Mouse (Mus musculus) regulatory T cell (primary cell): Measurements from ENCODE around the gene Idh3a.
"Not testable (repeated sequence)": the region's sequence is repeated elsewhere in the genome, so short reads cannot be mapped to it uniquely, and the experiment has no call there.

Experiments used
- in situ Hi-C: fragments of 300-600 bp; cut with MboI, MseI; formaldehyde crosslinking; loops from one replicate; pipeline ENCODE4 v1.15.1; 2025; ENCODE audit warnings: high pct_unique_total_duplicates

Gene Idh3a

DNA sequence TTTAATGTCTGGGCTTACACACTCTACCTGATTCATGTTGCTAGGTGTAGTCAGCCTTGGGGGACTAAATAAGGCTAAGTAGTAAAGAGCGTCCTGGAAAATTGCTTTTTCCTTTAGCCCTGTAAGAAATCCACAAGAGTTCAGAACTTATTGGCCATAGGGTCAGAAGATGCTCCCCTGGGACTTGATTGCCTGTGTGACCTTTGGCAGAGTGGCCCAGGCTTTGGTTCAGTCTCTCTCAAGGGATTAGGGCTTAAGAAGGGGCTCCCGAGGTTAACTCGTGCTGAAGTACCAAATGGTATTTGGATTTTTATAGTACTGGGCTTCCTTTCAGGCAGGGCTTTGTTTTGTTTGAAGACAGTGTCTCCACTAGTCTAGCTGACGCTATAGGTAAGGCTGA, 1.7 kb downstream of the Idh3a start:
- in situ Hi-C loops = no loop called here

DNA sequence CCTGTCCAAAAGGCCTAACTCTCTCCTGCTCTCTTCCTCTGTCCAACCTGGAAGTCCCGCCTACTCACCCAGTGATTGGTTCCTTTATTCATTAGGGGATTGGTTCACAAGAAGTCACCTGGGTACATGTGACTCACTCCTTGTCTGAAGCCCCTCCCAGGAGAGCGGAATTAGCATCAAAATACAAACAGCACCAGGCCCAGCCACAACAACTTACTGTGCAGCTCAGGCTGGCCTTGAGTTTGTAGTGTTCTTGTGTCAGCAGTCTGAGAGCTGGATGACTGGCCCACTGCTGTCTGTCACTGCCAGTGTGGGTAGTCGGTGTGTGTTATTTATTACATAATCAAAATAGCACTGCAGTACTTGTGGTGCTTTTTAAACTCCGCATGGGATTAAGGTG, 7.5 kb downstream of the Idh3a start:
- in situ Hi-C loops = not testable (repeated sequence)

DNA sequence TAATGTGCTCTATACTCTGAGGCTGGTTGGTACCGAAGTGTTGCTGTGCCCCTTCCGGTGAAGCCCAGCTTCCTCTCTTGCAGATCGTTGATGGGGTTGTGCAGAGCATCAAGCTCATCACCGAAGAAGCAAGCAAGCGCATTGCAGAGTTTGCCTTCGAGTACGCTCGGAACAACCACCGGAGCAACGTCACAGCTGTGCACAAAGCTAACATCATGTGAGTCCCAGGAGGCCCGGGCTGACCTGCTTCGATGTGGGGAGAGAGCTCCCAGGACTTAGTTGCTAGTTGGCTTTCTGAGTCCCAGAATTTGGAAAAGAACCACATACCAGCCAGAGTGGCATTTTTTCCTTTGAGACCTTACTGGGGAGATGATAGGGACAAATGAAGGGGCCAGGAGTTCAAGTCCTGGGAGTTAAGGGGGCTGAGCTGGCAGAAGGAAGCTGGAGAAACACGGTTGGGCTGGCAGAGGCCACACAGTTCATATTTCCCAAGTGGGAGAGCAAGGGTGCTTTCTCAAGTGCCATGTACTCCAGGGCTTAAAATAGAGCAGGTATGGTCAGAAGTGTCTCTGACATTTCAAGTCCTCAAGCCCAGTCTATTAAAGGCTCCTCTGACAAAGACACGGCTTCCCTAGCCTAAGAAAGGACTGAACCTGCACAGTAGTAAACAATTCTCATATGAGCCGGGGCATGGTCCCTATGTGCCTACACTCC, 10.8 kb downstream of the Idh3a start:
- in situ Hi-C loops = no loop called here

DNA sequence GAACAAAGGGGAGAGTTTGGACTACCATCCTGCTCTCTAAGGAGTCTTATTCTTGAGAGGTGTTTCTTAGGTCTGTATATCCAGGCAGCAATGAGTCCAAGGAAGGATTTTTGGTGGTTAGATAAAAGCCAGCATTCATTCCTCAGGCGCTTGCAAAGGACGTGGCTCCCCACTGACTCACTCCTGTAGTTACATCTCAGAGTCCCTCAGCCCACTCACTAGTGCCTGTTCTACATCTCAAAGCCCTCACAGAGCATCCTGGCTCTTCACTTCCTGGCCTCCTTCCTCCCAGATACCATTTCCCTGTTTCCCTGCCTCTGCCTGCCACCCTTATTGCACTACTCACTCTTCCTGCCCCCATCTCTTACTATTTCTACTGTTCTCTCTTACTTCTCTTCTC, 16.3 kb downstream of the Idh3a start:
- in situ Hi-C loops = no loop called here

DNA sequence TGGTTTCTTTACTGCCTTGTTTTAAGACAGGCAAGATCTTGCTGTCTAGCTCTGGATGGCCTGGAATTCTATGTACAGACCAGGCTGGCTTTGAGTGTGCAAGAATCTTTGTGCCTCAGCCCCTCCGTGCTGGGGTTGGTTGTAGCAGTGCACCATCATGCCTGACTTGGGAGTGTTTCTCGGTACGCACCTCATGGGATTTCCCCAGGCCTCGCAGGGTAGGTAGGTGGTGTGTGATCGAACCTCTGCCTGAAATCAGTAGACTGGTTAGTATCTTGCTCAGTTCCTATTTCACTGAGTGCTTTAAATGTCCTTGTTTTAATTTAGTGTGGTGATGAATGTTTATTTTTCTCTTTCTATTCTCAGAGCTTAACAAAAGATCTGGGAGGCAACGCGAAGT, 16.8 kb downstream of the Idh3a start:
- in situ Hi-C loops = no loop called here

DNA sequence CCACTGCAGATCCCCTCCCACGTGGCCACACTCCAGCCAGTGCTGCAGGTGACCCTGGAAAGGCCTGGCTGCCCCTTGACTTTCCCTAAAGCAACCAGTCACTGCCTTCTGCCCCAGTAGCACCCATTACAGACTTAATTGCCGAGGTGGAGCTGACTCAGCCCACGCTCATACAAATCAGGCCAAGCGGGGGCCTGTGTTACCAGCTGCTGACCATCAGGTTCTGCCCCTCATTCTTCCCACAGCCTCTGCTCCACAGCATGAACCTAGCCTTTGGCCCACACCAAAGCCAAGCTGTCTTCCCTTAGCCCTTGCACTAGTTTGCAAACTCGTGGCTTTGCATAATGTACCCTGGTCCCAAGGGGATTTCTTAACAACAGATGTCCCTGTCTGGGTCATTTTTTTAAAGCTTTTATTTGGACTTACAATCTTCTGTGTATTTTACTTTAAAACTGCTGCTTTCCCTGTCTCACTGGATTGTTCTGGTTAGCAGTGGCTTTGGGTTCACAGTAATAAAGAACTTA, 18.1 kb downstream of the Idh3a start:
- in situ Hi-C loops = no loop called here

DNA sequence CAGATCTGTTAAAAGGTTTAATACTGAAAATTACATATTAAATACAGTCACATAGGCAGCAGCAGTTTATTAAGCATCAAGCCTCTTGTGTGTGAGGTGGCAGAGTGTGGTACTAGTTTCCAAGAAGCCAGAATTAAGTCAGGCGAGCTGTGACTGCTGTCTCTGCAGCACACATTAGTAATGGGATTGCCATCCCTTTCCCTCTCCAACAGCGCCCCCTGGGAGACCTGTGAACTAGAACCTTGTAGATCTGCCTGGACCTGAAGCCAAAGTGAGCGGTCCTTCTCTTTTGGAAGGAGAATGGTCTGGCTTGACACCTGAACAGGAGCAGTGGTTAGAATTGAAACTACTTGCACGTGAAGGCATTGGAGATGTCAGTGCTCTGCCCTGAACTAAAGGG, 18.8 kb downstream of the Idh3a start:
- in situ Hi-C loops = no loop called here

DNA sequence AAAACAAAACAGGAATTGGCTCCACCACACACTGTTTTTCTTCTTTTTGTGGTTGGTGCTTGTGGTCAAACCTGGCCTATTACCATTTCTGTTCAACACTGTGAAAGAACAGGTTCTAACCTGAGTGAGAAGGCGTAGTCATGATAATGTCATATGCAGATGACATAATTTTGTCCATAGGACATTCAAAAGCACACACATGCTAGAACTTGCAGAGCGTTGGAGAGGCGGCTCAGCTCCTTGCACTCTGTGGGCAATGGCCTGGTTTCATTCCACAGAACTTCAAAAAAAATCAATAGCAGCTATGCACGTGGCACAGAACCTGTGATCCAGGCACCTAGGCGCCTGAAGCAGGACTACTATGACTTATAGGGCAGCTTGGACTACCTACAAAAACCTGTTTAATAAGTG, 26.7 kb downstream of the Idh3a start:
- in situ Hi-C loops = no loop called here

DNA sequence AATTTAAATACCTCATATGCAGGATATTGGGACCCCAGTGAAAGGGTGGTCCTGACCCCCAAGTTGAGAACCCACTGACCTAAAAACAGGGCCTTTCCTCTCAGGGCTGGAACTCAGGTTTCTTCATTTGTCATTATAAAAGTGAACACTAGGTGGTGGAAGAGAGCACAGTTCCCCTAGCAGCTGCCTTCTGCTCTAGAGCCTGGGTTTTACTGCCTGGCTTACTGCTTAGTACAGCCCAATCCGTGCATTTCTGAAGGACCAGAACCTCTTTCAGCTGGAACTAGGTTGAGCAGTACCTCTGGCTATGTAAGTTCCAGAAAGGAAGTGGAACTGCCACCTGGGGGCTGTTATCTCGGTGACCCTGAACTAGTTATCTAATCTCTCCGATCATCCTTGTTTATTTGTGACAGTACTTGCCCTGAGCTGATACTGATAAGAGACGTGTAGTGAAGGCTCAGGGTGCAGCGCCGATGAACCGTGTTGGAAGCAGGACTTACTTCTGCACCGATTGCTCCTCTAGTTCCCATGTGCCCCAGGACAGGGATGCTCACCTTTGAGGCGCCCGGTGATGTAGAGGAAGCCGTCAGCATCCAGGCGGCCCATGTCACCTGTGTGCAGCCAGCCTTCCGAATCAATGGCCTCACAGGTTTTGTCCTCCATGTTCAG, 28.2 kb downstream of the Idh3a start:
- in situ Hi-C loops = no loop called here

DNA sequence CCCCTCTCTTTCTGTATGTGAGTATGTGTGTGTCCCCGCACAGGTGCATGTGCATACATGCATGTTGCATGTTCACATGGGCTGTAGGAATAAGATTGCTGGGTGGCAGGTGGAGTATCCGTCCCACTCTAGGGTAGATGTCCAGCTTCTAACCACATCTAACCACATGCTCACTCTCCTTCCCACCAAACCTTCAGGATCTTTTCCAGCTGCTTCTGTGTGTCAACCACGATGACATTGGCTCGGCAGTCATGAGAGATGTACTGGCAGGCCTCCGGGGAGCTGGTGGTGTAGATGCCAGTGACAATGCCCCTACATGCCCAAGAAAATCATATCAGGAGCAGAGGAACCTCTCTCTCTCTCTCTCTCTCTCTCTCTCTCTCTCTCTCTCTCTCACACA, 41.1 kb downstream of the Idh3a start:
- in situ Hi-C loops = loop anchor here (10.0 kb wide), 1 partner anchor 638 kb away; no protein-coding TSS in a partner anchor

DNA sequence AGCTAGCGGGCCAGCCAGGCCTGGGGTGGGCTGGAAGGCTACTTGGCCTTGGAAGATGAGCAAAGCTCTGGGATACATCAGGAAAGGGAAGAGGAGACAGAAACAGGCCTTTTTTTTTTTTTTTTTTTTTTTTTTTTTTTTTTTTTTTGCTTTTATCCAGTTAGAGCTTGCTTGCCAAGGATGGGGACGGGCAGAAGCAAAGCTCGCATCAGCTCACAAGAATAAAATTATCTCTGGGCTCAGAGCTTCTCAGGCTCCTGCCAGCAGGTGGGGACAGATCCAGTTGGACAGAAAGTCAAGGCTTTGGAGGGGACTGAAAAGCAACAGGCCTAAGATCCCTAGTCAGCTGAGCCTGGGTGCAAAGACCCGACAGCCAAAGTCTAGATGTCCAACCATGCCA, 42.6 kb downstream of the Idh3a start:
- in situ Hi-C loops = loop anchor here (10.0 kb wide), 1 partner anchor 636 kb away; no protein-coding TSS in a partner anchor

DNA sequence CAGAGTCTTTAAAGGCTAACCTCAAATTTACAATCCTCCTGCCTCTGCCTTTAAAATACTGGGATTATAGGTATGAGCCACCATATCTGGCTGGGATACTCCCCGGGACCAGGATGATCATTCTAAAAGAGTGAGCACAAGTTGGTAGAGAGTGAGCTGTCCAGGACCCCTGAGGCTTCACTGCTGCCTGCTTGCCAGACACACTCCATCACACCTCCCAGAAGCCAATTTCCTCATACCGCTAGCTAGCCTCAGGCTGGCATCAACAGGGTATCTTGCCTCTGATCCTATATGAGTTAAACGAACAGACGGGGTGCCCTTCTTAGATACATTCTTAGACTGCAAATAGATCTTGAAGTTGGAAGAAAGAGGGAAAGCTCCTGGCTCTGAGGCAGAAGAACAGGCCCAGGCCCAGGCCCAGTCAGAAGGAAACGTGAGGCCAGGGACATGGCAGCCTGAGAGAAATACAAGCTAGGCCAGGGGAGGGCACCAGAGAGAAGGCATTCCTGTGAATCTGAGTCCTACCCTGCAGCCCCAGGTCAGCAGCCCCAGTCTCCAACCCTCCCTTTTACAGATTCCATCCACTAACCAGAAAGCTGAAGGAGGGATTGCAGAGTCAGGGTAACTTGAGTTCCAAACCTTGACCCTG, 43.6 kb downstream of the Idh3a start:
- in situ Hi-C loops = loop anchor here (10.0 kb wide), 1 partner anchor 635 kb away; no protein-coding TSS in a partner anchor

DNA sequence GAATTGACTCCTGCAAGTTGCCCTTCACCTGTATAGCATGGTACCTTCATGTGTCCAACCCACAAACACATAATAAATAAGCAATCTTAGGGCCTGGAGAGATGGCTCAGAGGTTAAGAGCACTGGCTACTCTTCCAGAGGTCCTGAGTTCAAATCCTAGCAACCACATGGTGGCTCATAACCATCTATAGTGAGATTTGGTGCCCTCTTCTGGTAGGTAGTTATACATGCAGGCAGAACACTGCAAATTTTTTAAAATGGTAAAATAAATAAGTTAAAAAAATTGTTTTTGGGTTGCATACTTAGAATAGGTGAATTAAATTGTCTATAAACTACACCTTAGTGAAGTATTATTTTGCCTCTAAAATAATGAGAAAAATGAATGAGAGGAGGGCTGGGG, 44.8 kb downstream of the Idh3a start:
- in situ Hi-C loops = no loop called here

DNA sequence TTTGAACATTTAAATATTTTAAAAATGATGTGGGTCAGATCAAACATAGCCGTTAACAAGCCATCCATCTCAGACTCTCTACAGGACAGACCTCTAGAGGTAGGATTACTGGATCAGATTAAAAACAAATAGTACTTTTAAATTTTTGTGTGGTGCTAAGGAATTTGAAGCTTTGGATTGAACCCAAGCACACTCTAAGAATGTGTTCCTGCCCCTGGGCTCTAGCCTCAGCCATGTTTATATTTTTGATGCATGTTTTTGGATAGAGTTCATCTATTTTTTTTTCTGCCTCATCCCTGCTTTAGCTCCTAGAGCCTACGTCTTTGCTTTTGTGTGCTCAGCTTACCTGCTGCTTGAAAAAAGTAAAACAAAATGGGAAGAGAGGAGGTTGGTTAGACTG, 47.3 kb downstream of the Idh3a start:
- in situ Hi-C loops = no loop called here

DNA sequence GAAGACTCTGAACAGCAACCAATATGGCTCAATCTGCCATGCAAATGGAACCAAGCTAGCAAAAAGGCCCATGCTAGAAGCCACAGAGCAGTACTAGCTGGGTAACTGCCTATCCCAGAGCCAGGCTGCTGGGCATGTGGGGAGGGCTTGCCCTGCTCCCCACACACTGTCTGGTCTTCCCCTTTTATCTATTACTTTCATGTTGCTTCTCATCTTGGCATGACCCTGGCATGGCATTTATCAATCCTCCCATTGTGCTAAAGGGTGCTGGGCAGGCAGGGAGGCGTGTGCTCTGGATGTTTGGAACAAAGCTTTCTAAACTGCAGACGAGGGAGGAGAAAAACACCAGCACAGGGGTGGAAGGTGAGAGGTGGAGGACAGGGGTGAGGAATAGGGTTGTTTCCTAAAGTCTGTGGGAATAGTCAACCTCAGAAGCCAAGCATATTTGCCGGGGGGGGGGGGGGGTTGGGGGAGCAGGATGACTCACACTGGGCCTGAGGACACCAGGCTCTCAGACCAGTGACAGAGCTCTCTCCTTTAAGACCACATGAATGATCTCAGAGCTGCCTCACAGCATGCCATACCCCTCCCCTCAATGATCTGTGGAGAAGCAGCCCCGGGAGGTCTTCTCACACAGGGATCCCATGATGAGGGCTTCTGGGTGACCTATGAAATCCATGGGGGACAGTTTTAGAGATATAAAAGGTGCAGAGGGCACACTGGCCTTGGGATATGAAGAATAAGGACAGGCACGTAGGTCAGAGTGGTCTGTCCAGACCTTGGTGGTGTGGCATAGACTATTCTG, 51.6 kb downstream of the Idh3a start:
- in situ Hi-C loops = no loop called here

DNA sequence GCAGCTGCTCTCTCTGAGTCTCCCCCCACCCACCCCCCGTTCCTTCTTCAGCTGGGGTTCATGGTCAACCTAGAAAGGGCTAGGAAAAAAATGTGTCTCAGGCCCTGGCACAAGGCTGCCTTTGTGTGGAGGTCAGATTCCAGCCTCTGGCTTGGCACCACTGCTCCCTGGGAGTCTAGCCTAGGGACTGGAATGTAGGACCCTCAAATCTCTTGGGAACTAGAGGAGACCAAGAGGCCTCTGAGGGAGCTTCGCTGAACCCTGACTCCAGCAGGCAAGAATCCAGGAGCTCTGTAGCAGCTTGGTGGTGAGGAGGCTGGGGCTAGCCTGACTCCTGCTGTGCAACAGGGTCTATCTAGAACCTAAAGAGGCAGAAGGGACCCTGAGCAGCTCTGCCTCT, 53.1 kb downstream of the Idh3a start:
- in situ Hi-C loops = no loop called here

DNA sequence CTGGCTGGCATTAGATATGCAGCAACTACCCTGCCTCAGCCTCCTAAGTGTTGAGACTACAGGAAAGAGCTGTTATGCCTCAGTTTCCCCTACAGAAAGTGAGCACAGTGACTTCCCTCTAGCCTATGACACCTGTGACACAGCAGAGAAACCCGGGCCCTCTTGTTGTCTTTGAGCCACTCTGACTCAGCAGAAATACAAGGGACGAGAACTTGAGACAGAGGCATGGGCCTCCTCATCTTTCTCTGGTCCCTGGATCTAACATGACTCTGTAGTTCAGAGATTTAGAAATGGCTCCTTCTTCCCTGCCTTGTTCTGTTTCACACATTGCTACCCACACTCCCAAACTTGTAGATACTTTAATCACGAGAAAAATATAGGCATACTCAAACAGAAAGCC, 55.4 kb downstream of the Idh3a start:
- in situ Hi-C loops = no loop called here

DNA sequence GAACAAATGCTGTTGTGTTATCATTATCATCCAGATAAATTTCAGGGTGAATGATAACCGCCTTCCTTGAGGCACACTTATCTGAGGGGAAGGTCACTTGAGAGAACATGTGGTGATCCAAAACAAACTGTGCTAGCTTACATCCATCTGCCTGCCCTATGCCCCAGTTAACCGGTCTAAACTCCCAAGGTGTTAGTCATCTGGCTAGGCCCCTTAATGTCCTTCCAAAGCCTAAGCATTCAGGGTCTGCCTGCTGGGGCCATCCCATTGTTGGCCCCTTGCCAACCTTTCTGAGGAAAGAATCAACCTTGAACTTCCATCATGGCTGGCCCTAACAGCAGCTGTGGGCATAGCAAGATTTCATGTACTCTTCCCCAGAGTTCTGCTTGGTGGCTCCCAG, 56.0 kb downstream of the Idh3a start:
- in situ Hi-C loops = no loop called here

DNA sequence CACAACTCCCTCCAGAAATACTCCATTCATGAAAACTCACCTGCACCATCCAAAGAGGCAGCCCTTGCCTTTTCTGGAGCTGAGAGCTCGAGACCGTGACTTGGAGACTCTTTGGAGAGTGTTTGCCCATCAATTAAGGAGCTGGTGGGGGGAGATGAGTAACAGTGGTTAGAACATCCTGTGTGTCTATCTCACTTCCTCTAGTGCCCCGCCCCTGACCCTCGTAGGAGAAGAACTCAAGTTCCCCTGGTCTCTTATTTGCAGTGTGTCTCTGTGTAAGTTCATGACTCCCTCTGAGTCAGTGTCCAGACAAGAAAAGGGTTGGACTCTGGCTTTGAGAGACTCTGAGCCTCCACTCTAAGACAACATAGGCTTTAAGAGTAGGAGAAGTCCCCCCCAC, 56.4 kb downstream of the Idh3a start:
- in situ Hi-C loops = no loop called here

DNA sequence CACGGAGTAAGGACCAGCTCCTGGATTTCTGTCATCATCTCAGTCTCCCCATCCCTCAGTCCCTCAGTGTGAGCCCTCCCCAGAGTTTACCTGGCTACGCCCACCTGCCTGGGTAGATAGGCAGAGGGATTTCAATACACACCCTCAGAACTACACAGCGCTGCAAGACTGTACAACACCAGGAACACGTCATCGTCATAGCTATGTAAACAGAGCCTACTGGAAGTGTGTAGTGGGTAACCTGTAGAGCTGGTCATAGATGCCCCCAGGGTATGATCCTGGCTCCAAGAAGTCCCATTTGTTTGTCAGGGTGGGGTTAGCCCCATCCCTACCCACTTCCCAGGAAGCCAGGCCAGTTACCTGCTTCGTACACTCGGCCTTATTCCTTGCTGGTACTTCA, 57.0 kb downstream of the Idh3a start:
- in situ Hi-C loops = no loop called here

DNA sequence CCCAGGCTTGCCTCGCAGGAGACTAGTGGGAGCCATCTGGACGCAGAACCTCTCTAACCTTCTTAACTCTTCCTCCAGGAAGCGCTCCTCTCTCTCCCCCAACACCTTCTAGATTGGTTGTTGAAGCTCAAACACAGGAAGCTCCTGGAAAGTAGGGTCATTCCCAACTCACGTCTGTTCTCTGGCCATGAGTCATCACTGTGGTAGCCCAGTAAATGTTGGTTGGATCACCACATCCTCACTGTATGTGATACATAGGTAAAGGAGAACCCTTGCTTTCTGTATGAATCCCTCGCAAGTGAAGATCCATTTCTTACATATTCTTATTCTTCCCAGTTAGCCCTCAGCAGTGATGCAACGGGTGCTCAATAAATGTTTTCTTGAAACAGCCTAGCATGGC, 59.4 kb downstream of the Idh3a start:
- in situ Hi-C loops = no loop called here

DNA sequence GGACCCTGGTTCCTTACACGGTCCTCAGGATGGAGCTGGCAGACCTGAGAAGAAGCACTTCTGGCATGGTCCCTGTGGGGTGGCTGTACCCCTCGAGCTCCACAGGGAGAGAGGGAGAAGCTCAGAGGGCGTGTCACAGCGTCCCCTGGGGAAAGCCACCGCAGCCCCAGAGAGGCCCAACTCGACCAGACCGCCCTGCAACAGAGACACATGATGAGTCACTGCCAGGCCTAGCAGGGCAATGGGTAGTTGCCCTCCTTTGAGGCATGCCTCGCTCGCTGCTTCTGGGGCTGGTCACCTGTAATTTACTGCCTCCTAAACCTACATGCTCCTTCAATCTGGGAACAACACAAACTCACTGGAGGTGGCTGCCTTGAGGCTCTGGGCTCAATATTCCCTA, 60.1 kb downstream of the Idh3a start:
- in situ Hi-C loops = no loop called here
